Mouse (Mus musculus) heart, adult 2 months (tissue): ENCODE measurements around the gene Wwc1.

Experiments used
- CTCF ChIP-seq: fragments of 200-600 bp; IDR thresholded peaks from 2 replicates; pipeline ENCODE4 v1.8.1; 2022; ENCODE audit warnings: antibody characterized with exemption, mild to moderate bottlenecking, moderate library complexity
- EP300 ChIP-seq: fragments of 200-500 bp; IDR thresholded peaks from 2 replicates; pipeline ENCODE4 v1.6.1; 2011; ENCODE audit warnings: low read depth, low read length, control low read depth; ENCODE audit not compliant: insufficient read depth
- POLR2A ChIP-seq: fragments of 200-500 bp; IDR thresholded peaks from 2 replicates; pipeline ENCODE4 v1.6.1; 2011; ENCODE audit warnings: mild to moderate bottlenecking, low read depth, low read length, control low read depth; ENCODE audit not compliant: insufficient read depth

DNA sequence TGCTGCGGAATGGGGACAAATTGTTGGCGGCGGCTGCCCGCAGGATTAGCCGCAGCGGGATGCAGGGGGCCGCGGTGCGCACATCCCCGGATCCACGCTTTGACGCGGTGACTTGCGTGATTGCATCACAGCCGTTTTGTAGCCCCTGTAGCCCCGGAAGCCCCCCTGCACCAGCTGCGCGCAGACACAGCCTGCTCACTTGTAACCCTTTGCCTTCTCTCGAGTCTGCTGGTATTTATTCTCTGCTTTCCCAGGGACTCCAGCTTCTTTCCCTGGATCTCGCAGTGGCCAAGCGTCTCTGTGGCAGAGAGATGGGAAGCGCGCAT, 181.9 kb downstream of the Wwc1 start:
- TF ChIP-seq CTCF (no peak), EP300 (no peak), POLR2A (no peak)
